In the genomic region with DNA sequence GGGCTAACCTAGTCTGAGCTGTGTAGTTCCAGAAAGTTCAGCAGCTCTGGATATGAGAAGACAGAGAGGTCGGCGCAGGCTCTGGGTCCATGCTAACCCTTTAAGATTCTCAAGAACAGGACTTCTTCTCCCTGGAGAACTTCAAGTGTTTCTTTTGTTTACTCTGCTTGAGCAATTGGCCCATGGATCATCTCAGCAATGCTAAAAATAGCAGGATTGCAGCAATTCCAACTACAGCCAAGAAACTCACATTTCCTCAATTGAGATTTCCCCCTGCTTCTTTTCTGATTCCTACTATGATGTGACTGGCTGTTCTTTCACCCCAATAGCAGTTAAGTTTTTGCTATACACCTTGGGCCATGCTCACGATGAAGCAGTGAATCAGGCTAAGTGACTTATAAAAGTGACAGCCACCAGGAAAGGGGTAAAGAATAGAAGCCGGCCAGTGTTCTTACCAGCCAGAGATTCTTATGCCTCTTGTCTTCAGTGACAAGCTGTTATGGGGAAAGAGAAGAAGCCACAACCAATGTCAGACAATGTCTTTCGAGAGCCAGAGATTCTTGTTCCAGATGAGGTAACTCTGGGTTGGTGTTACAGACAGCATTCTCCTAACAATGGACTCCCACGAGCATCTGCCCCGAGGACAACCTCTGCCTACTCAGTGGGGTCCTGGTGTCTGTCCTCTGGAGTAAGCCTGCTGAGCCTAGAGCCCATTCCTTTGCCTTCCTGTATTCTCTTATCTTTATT, we compare ENCODE assay signal across 10 mouse cellular contexts. TPM values are rescaled to one million over a fixed set of nuclear protein-coding genes. Genes with fewer than 3 reads are reported as not detected.
A peak's percentile ranks its signal among the peaks of the same experiment; 100 is the strongest.
DNase-seq lines count a peak whose midpoint lies in the region; ATAC-seq and TF ChIP-seq lines count a peak whose summit lies in the region.
"Had no signal": no experiment of that assay in that cellular context is flagged by ENCODE, and none has a peak within 500 bp of the region (broad histone marks: within the 10 kb centered on the region; RNA-seq: fewer than 3 reads in every experiment).

No protein-coding gene starts in this region.

- H3K4me2 ChIP-seq in heart, embryonic 12.5 days, result no peak overlapping the region
- H3K4me2 ChIP-seq in heart, postnatal 0 days (ENCODE audit: low read depth, low read length), result no peak overlapping the region
- H3K4me2 ChIP-seq: hindbrain, embryonic 13.5 days had no signal

- H3K27ac ChIP-seq in heart, adult 2 months, result peak overlapping the region; percentile 73
- no peak overlapping the region for H3K27ac ChIP-seq in heart, embryonic 12.5 days (ENCODE audit: poor library complexity, severe bottlenecking)
- 0 out of 2 replicates have a peak overlapping the region, but pooled peaks have one; percentile 29 for H3K27ac ChIP-seq in bone marrow, adult 2 months (ENCODE audit: control insufficient read depth, insufficient read depth, low read depth, low read length, poor library complexity)
- H3K27ac ChIP-seq in heart, postnatal 0 days (ENCODE audit: low read depth), result peak overlapping the region; percentile 65

- H3K4me1 ChIP-seq in heart, adult 2 months (ENCODE audit: control insufficient read depth, insufficient read depth, low read length), result peaks cover 19% of the 10 kb centered on the region
- peaks cover 19% of the 10 kb centered on the region for H3K4me1 ChIP-seq in heart, embryonic 12.5 days (replicated peaks)
- H3K4me1 ChIP-seq in bone marrow, adult 2 months (ENCODE audit: control insufficient read depth, insufficient read depth, low read length), result peaks cover 10% of the 10 kb centered on the region
- peaks cover 30% of the 10 kb centered on the region for H3K4me1 ChIP-seq in heart, postnatal 0 days (ENCODE audit: control insufficient read depth, insufficient read depth)
- H3K4me1 ChIP-seq: hindbrain, embryonic 13.5 days had no signal

- peak in 1 of 2 experiments; percentile 54 for DNase-seq in heart, adult 2 months
- peak; percentile 46 for DNase-seq in heart, postnatal 0 days (ENCODE audit: low spot score)
- DNase-seq in lung, postnatal 25 days (ENCODE audit: low spot score), result peak; percentile 87
- no peak for DNase-seq in T-cell, adult 2 months (ENCODE audit: low spot score)
- DNase-seq in right cerebral cortex, postnatal 25 days, result no peak
- no peak for DNase-seq in ovary, postnatal 14 days (ENCODE audit: low spot score)

- peaks cover 8% of the 10 kb centered on the region; the same call in 1 of the 2 replicates for H3K36me3 ChIP-seq in heart, adult 2 months (ENCODE audit: control insufficient read depth, insufficient read depth, low read length)
- H3K36me3 ChIP-seq in heart, embryonic 12.5 days, result peaks cover 28% of the 10 kb centered on the region
- 0 out of 2 replicates have a peak, but pooled peaks cover 13% of the 10 kb centered on the region for H3K36me3 ChIP-seq in heart, postnatal 0 days (replicated peaks; ENCODE audit: control insufficient read depth, insufficient read depth, low read length)

- intact Hi-C loops in heart, adult 2 months (cut with DNase I), result loop anchor here (5.0 kb wide), 1 partner anchor 40 kb away; no protein-coding TSS in a partner anchor

- H3K4me3 ChIP-seq in heart, adult 2 months, result no peak overlapping the region
- no peak overlapping the region for H3K4me3 ChIP-seq in heart, embryonic 12.5 days
- H3K4me3 ChIP-seq in bone marrow, adult 2 months (replicated peaks; ENCODE audit: control insufficient read depth, low read depth, low read length), result no peak overlapping the region
- H3K4me3 ChIP-seq in heart, postnatal 0 days (ENCODE audit: low read depth, low read length), result no peak overlapping the region
- H3K4me3 ChIP-seq: hindbrain, embryonic 13.5 days; myocyte had no signal

- no peak for TF ChIP-seq POLR2A in heart, adult 2 months (IDR thresholded peaks at IDR 0.05; ENCODE audit: insufficient read depth, low read depth, low read length)
- no peak for TF ChIP-seq POLR2A in bone marrow, adult 2 months (IDR thresholded peaks at IDR 0.05; ENCODE audit: borderline replicate concordance, control insufficient read depth, low read depth, low read length)

- no peak for ATAC-seq in heart, embryonic 12.5 days (ENCODE audit: insufficient number of reproducible peaks, low FRiP score)
- no peak for ATAC-seq in heart, postnatal 0 days (ENCODE audit: insufficient read depth, low read depth)

- H3K79me2 ChIP-seq in heart, adult 2 months (replicated peaks; ENCODE audit: control insufficient read depth, insufficient read depth, low read length), result no peaks in the 10 kb centered on the region

- TF ChIP-seq EP300 in heart, adult 2 months (IDR thresholded peaks at IDR 0.05; ENCODE audit: insufficient read depth, low read depth, low read length), result 0 out of 2 replicates have a peak, but pooled peaks have one; percentile 14
- no peak for TF ChIP-seq EP300 in heart, postnatal 0 days (IDR thresholded peaks at IDR 0.05; ENCODE audit: low read depth)

- TF ChIP-seq CTCF in heart, adult 2 months (IDR thresholded peaks at IDR 0.05), result no peak
- TF ChIP-seq CTCF in bone marrow, adult 2 months (IDR thresholded peaks at IDR 0.05; ENCODE audit: control insufficient read depth, insufficient read depth, low read length), result no peak
- TF ChIP-seq CTCF in heart, postnatal 0 days (IDR thresholded peaks at IDR 0.05; ENCODE audit: low read depth), result no peak

- H3K9me3 ChIP-seq in heart, embryonic 12.5 days (replicated peaks), result no peaks in the 10 kb centered on the region
- H3K9me3 ChIP-seq in heart, postnatal 0 days (replicated peaks; ENCODE audit: control insufficient read depth, low read length), result no peaks in the 10 kb centered on the region
- H3K9me3 ChIP-seq: hindbrain, embryonic 13.5 days had no signal

- no peaks in the 10 kb centered on the region for H3K27me3 ChIP-seq in heart, adult 2 months (ENCODE audit: control insufficient read depth, insufficient read depth, low read length)
- H3K27me3 ChIP-seq in heart, embryonic 12.5 days (replicated peaks), result no peaks in the 10 kb centered on the region
- no peaks in the 10 kb centered on the region for H3K27me3 ChIP-seq in heart, postnatal 0 days (ENCODE audit: control insufficient read depth, insufficient read depth, low read length)
- H3K27me3 ChIP-seq: hindbrain, embryonic 13.5 days had no signal

- 42% methylated on average over 7 of the region's 7 CpGs for WGBS in heart, adult 2 months
- WGBS in heart, embryonic 12.5 days, result 77% methylated on average over 7 of the region's 7 CpGs
- 62% methylated on average over 7 of the region's 7 CpGs for WGBS in bone marrow, adult 2 months
- WGBS in heart, postnatal 0 days, result 56% methylated on average over 7 of the region's 7 CpGs

- H3K9ac ChIP-seq in heart, adult 2 months (ENCODE audit: low read depth, low read length), result no peak overlapping the region
- H3K9ac ChIP-seq in heart, embryonic 12.5 days, result no peak overlapping the region
- H3K9ac ChIP-seq in heart, postnatal 0 days (replicated peaks; ENCODE audit: low read depth, low read length), result no peak overlapping the region
- H3K9ac ChIP-seq: hindbrain, embryonic 13.5 days had no signal

RNA-seq across cellular contexts. Expression of a gene that starts 33.2 kb away (rescaled TPM):
- total RNA-seq in heart, adult 2 months (2021), result 1 to 10 TPM; 1.3 to 1.8 TPM
- 4.3 TPM in 2 replicates for polyA plus RNA-seq in heart, adult 2 months (2012; rRNA removed)
- polyA plus RNA-seq in heart, embryonic 12.5 days (2016; fragmentation: Nextera tagmentation; extraction: Ambion mirVana), result 4.5 and 5.1 TPM in 2 replicates
- polyA plus RNA-seq in bone marrow, adult 2 months (2011; ENCODE audit: insufficient read depth, insufficient read length, low replicate concordance, missing spikeins), result 1.5 and 2.8 TPM in 2 replicates
- 6.1 and 7.9 TPM in 2 replicates for total RNA-seq in heart, postnatal 0 days (2014; rRNA removed; ENCODE audit: low replicate concordance)
- polyA plus RNA-seq in heart, postnatal 0 days (2015; fragmentation: Nextera tagmentation; extraction: Ambion mirVana), result 3.6 and 4.1 TPM in 2 replicates

Comparison
In these comparisons a context has a peak if more than half of its experiments do, and no peak if none do; other contexts are left out.
1. DNase-seq: peak in heart, postnatal 0 days (single experiment) and lung, postnatal 25 days (single experiment); none in T-cell, adult 2 months (single experiment), right cerebral cortex, postnatal 25 days (single experiment) and ovary, postnatal 14 days (single experiment).